Mouse (Mus musculus) midbrain, embryonic 13.5 days (tissue): Measurements from ENCODE around the gene Ube2e2. TPM values are rescaled to one million over a fixed set of nuclear protein-coding genes. Genes with fewer than 3 reads are reported as not detected.

ENCODE experiments used
- ATAC-seq: fragments of 200-750 bp; cut with Nextera tagmentation; 2 replicates; pipeline ENCODE4 v1.8.0; 2017; ENCODE audit warnings: mild to moderate bottlenecking, moderate TSS enrichment, moderate library complexity
- H3K27ac ChIP-seq: fragments of 300-500 bp; sonication (generic); 2 replicates; pipeline ENCODE4 v1.5.1; 2015; ENCODE audit warnings: inconsistent platforms, mild to moderate bottlenecking, moderate library complexity
- H3K27me3 ChIP-seq: fragments of 300-500 bp; sonication (generic); 2 replicates; pipeline ENCODE4 v1.6.1; 2015; ENCODE audit warnings: mild to moderate bottlenecking, inconsistent platforms
- H3K36me3 ChIP-seq: fragments of 300-500 bp; sonication (generic); 2 replicates; pipeline ENCODE4 v1.6.1; 2015; ENCODE audit warnings: mild to moderate bottlenecking, inconsistent platforms
- H3K4me1 ChIP-seq: fragments of 300-500 bp; sonication (generic); replicated peaks from 2 replicates; pipeline ENCODE4 v1.6.1; 2015; ENCODE audit warnings: inconsistent platforms
- H3K4me2 ChIP-seq: fragments of 300-500 bp; sonication (generic); replicated peaks from 2 replicates; pipeline ENCODE4 v1.6.1; 2015; ENCODE audit warnings: moderate library complexity, mild to moderate bottlenecking, inconsistent platforms
- H3K4me3 ChIP-seq: fragments of 300-500 bp; sonication (generic); replicated peaks from 2 replicates; pipeline ENCODE4 v1.5.1; 2015; ENCODE audit warnings: mild to moderate bottlenecking, inconsistent platforms
- H3K9ac ChIP-seq: fragments of 300-500 bp; sonication (generic); replicated peaks from 2 replicates; pipeline ENCODE4 v1.6.1; 2015; ENCODE audit warnings: mild to moderate bottlenecking, inconsistent platforms
- H3K9me3 ChIP-seq: fragments of 300-500 bp; sonication (generic); 2 replicates; pipeline ENCODE4 v1.6.1; 2016; ENCODE audit warnings: mild to moderate bottlenecking, inconsistent platforms
- WGBS: fragments of 180-500 bp; shearing (Covaris S2); methylation state at CpG from one replicate; pipeline ENCODE4 v1.1.7; 2015; 5-methylcytosine and 5-hydroxymethylcytosine counted together
- polyA plus RNA-seq: library from polyadenylated mRNA; unstranded; fragments of >200 nt; fragmentation: Nextera tagmentation; extraction: Ambion mirVana; gene quantifications from 2 replicates; pipeline ENCODE4 v1.2.1, GENCODE M21; 2015

Gene Ube2e2
- polyA plus RNA-seq, result 95.4 and 102 TPM in 2 replicates

DNA sequence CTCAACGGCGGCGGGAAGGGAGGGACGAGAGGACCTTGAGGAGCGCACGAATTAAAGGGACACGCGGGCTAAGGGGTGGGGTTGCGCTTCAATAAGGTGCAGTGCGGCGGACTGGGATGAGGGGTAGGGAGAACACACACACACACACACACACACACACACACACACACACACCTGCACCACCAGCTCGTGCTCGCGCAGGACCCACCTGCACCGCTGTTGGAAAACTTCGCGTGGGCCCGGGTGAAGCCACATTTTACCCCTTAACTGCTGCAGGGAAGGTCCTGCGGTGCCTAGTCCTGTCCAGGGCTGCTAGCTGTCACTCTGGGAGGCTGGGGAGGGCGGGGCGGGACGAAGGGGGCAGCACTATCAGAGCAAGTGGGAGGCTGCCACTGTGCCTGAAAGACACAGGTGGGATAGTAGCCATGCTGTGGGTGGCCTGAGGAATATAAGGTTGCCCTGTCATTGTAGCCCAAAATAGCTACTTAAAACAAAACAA, at the start of gene Ube2e2:
Gene Ube2e2, minus strand, starts transcription at position 321 of the 499 bp plus-strand sequence.
- peak within 1 kb of the TSS; percentile 78 for H3K9ac ChIP-seq
- peak within 1 kb of the TSS; percentile 69 for H3K4me2 ChIP-seq
- H3K4me1 ChIP-seq, result peaks cover 6% of the 10 kb centered on the region; the same call in 1 of the 2 replicates
- 0% methylated on average over 14 of the region's 22 CpGs for WGBS
- ATAC-seq, result peak; percentile 94
- H3K27me3 ChIP-seq, result no peaks in the 10 kb centered on the region
- H3K36me3 ChIP-seq, result no peaks in the 10 kb centered on the region
- H3K9me3 ChIP-seq, result no peaks in the 10 kb centered on the region
- H3K4me3 ChIP-seq, result peak within 1 kb of the TSS; percentile 70
- H3K27ac ChIP-seq, result peak within 1 kb of the TSS; percentile 60

DNA sequence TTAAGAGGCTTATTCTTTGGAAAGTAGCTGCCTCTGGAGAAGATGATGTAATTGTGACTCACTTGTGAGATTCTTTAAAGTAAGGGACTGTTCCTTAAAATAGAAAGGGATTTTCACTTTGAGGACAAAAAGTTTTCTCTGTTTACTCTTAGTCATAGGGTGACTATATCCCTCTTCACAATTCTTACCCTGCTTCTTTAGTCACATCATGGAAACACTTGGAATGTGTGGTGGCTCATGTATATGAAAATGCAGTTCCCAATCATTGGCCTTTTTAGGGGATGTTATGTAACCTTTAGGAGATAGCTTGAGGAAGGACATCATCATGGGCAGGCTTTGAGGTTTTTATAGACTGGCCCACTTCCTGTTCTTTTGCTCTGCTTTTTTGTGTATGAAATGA, 46.0 kb upstream of the Ube2e2 start:
- no peak overlapping the region for H3K27ac ChIP-seq
- H3K9ac ChIP-seq, result no peak overlapping the region
- no peak for ATAC-seq
- H3K9me3 ChIP-seq, result no peaks in the 10 kb centered on the region
- no peaks in the 10 kb centered on the region for H3K36me3 ChIP-seq
- no peak overlapping the region for H3K4me3 ChIP-seq
- H3K27me3 ChIP-seq, result no peaks in the 10 kb centered on the region
- no peak overlapping the region for H3K4me2 ChIP-seq
- no peaks in the 10 kb centered on the region for H3K4me1 ChIP-seq

DNA sequence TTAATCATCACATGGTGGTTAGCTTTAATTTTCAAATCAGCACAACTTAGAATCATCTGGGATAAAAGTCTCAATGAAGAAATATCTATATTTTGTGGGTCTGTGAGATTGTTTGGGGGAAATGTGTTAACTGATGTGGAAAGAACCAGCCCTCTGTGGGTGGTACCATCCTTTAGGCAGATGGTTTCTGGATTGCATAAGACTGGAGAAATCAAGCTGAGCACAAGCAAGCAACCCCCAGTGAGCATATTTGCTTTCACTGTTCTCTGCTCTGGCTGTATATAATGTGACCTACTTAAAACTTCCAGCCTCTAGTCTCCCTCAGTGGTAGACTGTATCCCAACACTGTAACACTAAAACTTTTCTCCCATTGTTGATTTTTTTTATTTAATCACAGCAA, 9.5 kb upstream of the Ube2e2 start:
- Histone ChIP-seq H3K4me1 (no peaks in the 10 kb centered on the region), H3K4me2 (no peak overlapping the region), H3K4me3 (no peak overlapping the region), H3K9ac (no peak overlapping the region), H3K27ac (no peak overlapping the region), H3K36me3 (no peaks in the 10 kb centered on the region), H3K9me3 (no peaks in the 10 kb centered on the region), H3K27me3 (no peaks in the 10 kb centered on the region)
- ATAC-seq, result no peak

DNA sequence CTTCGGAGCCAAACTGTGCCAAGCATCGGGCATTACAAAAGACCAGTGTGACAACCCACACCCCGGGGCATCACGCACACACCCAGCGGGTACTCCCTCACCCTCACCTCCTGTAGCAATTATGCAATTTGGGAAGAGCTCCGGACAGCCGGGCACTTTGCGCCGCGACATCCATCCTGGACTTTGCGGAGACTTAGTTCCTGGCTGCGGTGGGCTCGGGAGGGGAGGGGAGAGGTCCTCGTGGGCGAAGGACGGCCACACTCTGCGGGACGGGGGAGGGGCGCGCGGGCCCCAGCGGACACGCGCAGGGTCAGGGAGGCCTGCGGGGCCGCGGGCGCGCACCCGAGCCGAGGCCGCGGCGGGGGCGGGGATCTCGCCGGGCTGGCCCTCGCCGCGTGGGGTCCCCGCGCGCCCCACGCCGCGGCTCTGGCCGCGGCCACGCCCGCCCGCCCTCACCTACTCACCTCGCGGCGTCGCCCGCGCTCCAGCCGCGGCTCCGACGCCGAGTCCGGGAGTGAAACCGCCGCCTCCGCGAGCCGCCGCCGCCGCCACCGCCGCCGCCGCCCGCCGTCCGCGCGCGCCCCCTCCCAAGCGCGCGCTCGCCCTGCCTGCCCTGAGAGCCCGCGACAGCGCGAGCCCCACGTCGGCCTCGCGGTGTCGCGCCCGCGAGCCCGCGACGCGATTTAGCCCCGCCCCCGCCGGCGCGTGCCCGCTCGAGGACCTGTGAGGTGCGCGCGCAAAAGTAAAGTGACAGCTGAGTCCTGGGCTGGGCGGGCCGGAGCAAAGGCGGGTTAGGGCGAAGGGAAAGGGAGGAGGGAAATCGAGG, 733 bp downstream of the Ube2e2 start:
- peak overlapping the region; percentile 69 for H3K4me2 ChIP-seq
- peak overlapping the region; percentile 70 for H3K4me3 ChIP-seq
- H3K9ac ChIP-seq, result peak overlapping the region; percentile 78
- under 1% methylated on average over 80 of the region's 116 CpGs for WGBS
- H3K36me3 ChIP-seq, result no peaks in the 10 kb centered on the region
- peaks cover 6% of the 10 kb centered on the region; the same call in 1 of the 2 replicates for H3K4me1 ChIP-seq
- peak overlapping the region; percentile 60 for H3K27ac ChIP-seq
- no peaks in the 10 kb centered on the region for H3K27me3 ChIP-seq
- ATAC-seq, result peak; percentile 95
- H3K9me3 ChIP-seq, result no peaks in the 10 kb centered on the region

DNA sequence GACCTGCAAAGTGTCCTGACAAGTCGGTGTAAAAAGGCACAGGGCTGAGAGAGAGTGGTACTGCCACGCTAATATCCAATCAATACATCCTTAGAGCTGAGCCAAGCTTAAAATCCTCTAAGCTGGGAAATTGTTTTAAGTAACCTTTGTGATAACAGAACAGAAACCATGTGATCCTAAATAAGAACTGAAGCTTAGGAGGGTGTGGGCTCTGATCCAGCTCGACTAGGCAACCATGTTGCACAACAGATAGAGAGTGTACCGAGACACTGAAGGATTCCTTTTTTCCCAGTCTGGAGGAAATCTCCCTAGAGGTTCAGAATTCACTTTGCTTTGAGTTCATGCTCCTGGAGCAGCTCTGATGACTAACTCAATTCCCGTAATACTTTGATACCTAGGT, 4.5 kb downstream of the Ube2e2 start:
- no peaks in the 10 kb centered on the region for H3K9me3 ChIP-seq

DNA sequence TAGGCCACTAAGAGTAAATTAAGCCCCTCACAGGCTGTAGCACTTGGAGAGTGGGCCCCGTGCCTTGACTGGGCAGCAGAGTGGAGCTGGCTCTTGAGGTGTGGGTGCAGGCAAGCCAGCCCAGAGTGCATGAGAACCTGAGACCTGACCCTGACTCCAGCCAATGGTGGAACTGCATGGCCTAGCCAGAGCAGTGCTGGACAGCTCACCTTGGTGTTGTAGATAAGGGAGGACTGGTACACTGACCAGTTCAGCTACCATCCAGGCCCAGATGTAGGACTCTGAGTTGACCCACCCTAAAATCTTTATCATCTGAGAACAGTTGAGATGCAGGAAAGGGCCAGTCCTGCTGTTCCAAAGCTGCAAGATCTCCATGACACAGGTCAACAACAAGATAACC, 11.6 kb downstream of the Ube2e2 start:
- H3K36me3 ChIP-seq, result no peaks in the 10 kb centered on the region; the same call in 1 of the 2 replicates
- no peaks in the 10 kb centered on the region for H3K27me3 ChIP-seq
- 90% methylated on average over 1 of the region's 1 CpGs for WGBS
- H3K27ac ChIP-seq, result no peak overlapping the region
- H3K4me2 ChIP-seq, result no peak overlapping the region
- no peak overlapping the region for H3K9ac ChIP-seq
- H3K4me3 ChIP-seq, result no peak overlapping the region
- 0 out of 2 replicates have a peak, but pooled peaks cover 5% of the 10 kb centered on the region for H3K4me1 ChIP-seq
- ATAC-seq, result no peak
- no peaks in the 10 kb centered on the region for H3K9me3 ChIP-seq

More for the DNA sequence above, 4.5 kb downstream of the Ube2e2 start:
- Histone ChIP-seq H3K9ac (no peak overlapping the region), H3K27ac (no peak overlapping the region), H3K36me3 (no peaks in the 10 kb centered on the region; the same call in 1 of the 2 replicates), H3K4me1 (peaks cover 6% of the 10 kb centered on the region; the same call in 1 of the 2 replicates), H3K27me3 (no peaks in the 10 kb centered on the region), H3K4me3 (no peak overlapping the region), H3K4me2 (no peak overlapping the region)
- WGBS, result 81% methylated on average over 5 of the region's 5 CpGs
- ATAC-seq, result no peak

DNA sequence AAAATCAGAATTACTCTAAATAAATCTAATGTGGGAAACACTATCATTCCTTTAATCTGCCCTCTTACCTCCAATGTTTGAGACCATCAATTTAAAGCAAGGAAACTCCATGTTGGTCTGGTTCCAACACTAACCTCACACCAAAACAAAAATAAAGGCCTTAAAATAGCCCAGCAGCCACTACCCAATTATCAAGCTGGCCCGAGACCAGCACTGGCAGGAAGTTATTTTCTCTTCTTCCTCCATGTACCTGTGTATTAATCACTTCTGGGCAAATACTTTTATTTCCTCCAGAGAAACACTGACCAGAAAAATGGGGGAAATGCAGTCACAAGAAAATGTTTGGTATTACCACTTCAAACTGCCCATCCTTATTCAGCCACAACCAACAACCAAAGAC, 23.4 kb downstream of the Ube2e2 start:
- Histone ChIP-seq H3K9me3 (peaks cover 8% of the 10 kb centered on the region), H3K9ac (no peak overlapping the region), H3K27me3 (no peaks in the 10 kb centered on the region), H3K4me2 (no peak overlapping the region), H3K36me3 (0 out of 2 replicates have a peak, but pooled peaks cover 5% of the 10 kb centered on the region), H3K4me1 (no peaks in the 10 kb centered on the region), H3K27ac (no peak overlapping the region), H3K4me3 (no peak overlapping the region)
- ATAC-seq, result no peak
- 90% methylated on average over 1 of the region's 1 CpGs for WGBS

DNA sequence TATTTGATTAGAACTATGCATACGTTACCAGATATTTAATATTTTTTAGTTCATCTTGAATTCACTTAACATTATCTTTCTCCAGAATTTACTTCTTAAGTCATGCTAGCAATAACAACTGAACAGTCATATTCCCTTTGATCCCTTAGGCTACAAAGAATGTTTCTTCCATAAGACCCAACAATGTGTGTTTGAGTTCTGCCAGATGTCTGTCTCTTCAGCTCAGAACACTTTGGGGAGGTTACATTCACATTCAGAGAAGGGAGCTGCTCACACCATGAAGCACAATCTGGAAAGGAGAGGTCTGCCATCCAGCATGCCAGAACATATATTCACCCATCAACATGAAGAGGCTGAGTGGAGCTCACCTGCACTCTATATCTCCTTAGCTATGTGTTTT, 65.4 kb downstream of the Ube2e2 start:
- no peaks in the 10 kb centered on the region for H3K4me1 ChIP-seq
- no peaks in the 10 kb centered on the region for H3K27me3 ChIP-seq
- ATAC-seq, result no peak
- H3K4me3 ChIP-seq, result no peak overlapping the region
- H3K36me3 ChIP-seq, result no peaks in the 10 kb centered on the region
- 96% methylated on average over 1 of the region's 1 CpGs for WGBS
- no peak overlapping the region for H3K9ac ChIP-seq
- 0 out of 2 replicates have a peak, but pooled peaks cover 4% of the 10 kb centered on the region for H3K9me3 ChIP-seq
- H3K4me2 ChIP-seq, result no peak overlapping the region
- H3K27ac ChIP-seq, result no peak overlapping the region

DNA sequence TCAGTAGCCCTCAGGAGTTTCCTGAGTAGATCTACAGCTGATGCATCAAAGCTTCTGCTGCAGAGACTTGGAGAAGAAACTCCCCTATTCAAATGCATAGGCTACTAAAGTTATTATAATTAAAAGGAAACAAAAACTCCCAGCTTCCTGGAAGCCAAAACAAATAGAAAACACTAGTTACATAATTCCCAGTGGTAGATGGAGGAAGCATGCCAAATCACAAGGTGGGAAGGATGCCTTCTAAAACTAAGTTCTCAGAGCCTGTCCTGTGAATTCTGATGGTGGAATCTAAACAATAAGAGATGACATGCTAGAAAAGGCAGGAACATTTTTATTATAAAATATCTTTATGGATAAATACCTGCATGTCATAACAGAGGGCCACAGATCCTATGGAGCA, 67.3 kb downstream of the Ube2e2 start:
- H3K4me3 ChIP-seq, result no peak overlapping the region
- H3K36me3 ChIP-seq, result no peaks in the 10 kb centered on the region
- H3K9ac ChIP-seq, result no peak overlapping the region
- H3K27me3 ChIP-seq, result no peaks in the 10 kb centered on the region
- H3K9me3 ChIP-seq, result 0 out of 2 replicates have a peak, but pooled peaks cover 4% of the 10 kb centered on the region
- no peak for ATAC-seq
- H3K4me2 ChIP-seq, result no peak overlapping the region
- H3K4me1 ChIP-seq, result no peaks in the 10 kb centered on the region
- H3K27ac ChIP-seq, result no peak overlapping the region

DNA sequence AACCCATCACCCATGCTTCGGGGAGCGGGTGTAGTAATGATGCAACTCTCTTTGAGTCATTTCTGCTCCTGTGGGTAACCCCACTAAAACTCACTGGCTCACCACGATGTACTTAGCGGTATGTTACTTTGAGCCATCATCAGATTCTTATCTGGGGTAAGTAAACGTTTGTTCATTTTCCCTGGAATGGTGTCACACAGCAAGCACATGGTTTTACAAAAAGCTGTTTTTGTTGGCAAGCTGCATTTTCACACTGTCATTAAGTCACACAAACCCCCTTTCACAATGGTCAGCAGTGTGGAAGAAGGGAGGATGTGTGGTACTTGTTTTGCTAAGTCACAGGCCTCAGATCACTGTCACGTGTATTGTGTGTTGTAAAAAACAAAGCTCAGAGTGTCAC, 73.4 kb downstream of the Ube2e2 start:
- no peaks in the 10 kb centered on the region for H3K4me1 ChIP-seq
- H3K4me2 ChIP-seq, result no peak overlapping the region
- no peak overlapping the region for H3K4me3 ChIP-seq
- ATAC-seq, result no peak
- no peak overlapping the region for H3K9ac ChIP-seq
- no peaks in the 10 kb centered on the region for H3K27me3 ChIP-seq
- 0 out of 2 replicates have a peak, but pooled peaks cover 4% of the 10 kb centered on the region for H3K9me3 ChIP-seq
- H3K36me3 ChIP-seq, result no peaks in the 10 kb centered on the region
- no peak overlapping the region for H3K27ac ChIP-seq
- WGBS, result 79% methylated on average over 6 of the region's 6 CpGs

DNA sequence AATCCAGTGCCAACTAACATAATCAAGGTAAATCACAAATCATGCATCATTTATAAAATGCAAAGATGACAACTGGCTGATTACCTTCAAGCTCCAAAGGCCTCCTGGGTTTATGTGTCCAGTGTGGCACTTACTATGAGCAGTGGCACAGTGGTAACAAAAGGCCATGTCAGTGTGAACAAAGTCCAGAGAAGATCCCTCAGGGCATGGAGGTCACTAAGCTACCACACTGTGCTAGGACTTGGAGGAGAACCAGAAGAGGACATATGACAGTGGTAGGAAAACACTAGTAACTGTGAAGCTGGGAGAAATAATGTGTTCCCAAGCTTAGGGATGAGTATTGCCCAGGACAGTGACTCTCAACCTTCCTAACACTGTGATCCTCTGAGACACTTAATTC, 97.2 kb downstream of the Ube2e2 start:
- H3K36me3 ChIP-seq, result no peaks in the 10 kb centered on the region
- H3K4me2 ChIP-seq, result no peak overlapping the region
- H3K4me3 ChIP-seq, result no peak overlapping the region
- no peaks in the 10 kb centered on the region for H3K9me3 ChIP-seq
- H3K9ac ChIP-seq, result no peak overlapping the region
- ATAC-seq, result no peak
- H3K27me3 ChIP-seq, result no peaks in the 10 kb centered on the region
- no peaks in the 10 kb centered on the region for H3K4me1 ChIP-seq
- no peak overlapping the region for H3K27ac ChIP-seq

DNA sequence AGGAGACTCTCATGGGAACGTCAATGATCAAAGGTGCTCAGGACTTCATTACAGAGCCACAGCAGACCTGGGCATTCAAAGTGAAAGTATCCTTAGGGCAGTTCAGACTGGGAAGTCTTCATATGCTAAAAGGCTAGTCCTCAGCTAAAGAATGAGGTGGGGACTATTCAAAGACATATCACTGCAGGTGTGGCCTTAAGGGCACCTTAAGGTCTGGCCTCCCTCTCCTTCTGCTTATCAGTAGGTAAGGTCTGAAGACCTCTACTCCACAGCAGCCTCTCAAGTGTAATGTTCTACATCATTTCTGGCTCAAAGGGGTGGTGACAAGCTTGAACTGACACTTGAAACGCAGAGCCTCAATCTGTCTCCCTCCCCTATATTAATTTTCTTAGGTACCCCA, 98.3 kb downstream of the Ube2e2 start:
- Histone ChIP-seq H3K9me3 (no peaks in the 10 kb centered on the region), H3K4me2 (no peak overlapping the region), H3K9ac (no peak overlapping the region), H3K27me3 (no peaks in the 10 kb centered on the region), H3K4me1 (no peaks in the 10 kb centered on the region), H3K36me3 (no peaks in the 10 kb centered on the region), H3K27ac (no peak overlapping the region), H3K4me3 (no peak overlapping the region)
- no peak for ATAC-seq
- 69% methylated on average over 2 of the region's 2 CpGs for WGBS
